Mouse (Mus musculus) forebrain, postnatal 0 days (tissue): ENCODE data around the gene H2afv. TPM values are rescaled to one million over a fixed set of nuclear protein-coding genes. Genes with fewer than 3 reads are reported as not detected.

Source experiments
- ATAC-seq: fragments of 200-750 bp; cut with Nextera tagmentation; 2 replicates; pipeline ENCODE4 v1.8.0; 2017; ENCODE audit warnings: mild to moderate bottlenecking, moderate library complexity
- DNase-seq: peaks from one replicate; pipeline ENCODE4 v3.0.0-alpha.2; 2015
- H3K27ac ChIP-seq: fragments of 300-500 bp; sonication (generic); 2 replicates; pipeline ENCODE4 v1.5.1; 2014; ENCODE audit warnings: low read depth, mild to moderate bottlenecking, antibody characterized with exemption, low read length, moderate library complexity, mixed read lengths
- H3K27me3 ChIP-seq: fragments of 300-500 bp; sonication (generic); 2 replicates; pipeline ENCODE4 v1.6.1; 2014; ENCODE audit warnings: mild to moderate bottlenecking, low read length, mixed read lengths; ENCODE audit not compliant: insufficient read depth
- H3K36me3 ChIP-seq: fragments of 300-500 bp; sonication (generic); 2 replicates; pipeline ENCODE4 v1.6.1; 2014; ENCODE audit warnings: mild to moderate bottlenecking, moderate library complexity; ENCODE audit not compliant: insufficient read depth
- H3K4me1 ChIP-seq: fragments of 300-500 bp; sonication (generic); 2 replicates; pipeline ENCODE4 v1.6.1; 2014; ENCODE audit warnings: antibody characterized with exemption; ENCODE audit not compliant: insufficient read depth
- H3K4me2 ChIP-seq: fragments of 300-500 bp; sonication (generic); 2 replicates; pipeline ENCODE4 v1.6.1; 2014; ENCODE audit warnings: low read depth, mild to moderate bottlenecking, moderate library complexity
- H3K4me3 ChIP-seq: fragments of 300-500 bp; sonication (generic); 2 replicates; pipeline ENCODE4 v1.5.1; 2014; ENCODE audit warnings: low read depth, low read length, mixed read lengths
- H3K9ac ChIP-seq: fragments of 300-500 bp; sonication (generic); 2 replicates; pipeline ENCODE4 v1.6.1; 2014; ENCODE audit warnings: mild to moderate bottlenecking
- H3K9me3 ChIP-seq: fragments of 300-500 bp; sonication (generic); 2 replicates; pipeline ENCODE4 v1.6.1; 2016; ENCODE audit warnings: low read length
- CTCF ChIP-seq: sonication (generic); IDR thresholded peaks from 2 replicates; pipeline ENCODE4 v1.5.1; 2016; ENCODE audit warnings: antibody characterized with exemption, control low read depth, low read depth
- WGBS: fragments of 180-500 bp; shearing (Covaris S2); extraction: QIAGEN DNeasy Blood & Tissue Kit; methylation state at CpG from one replicate; pipeline ENCODE4 v1.1.7; 2014; 5-methylcytosine and 5-hydroxymethylcytosine counted together
- polyA plus RNA-seq: library from polyadenylated mRNA; unstranded; fragments of >200 nt; fragmentation: Nextera tagmentation; extraction: Ambion mirVana; gene quantifications from 2 replicates; pipeline ENCODE4 v1.2.1, GENCODE M21; 2015
- total RNA-seq: library from RNA; depleted of rRNA; stranded (reverse); fragments of >200 nt; gene quantifications from 2 replicates; pipeline ENCODE4 v1.2.3, GENCODE M21; 2014

H2afv gene
- total and polyA plus RNA-seq, 2 experiments from 2014 or later: 55.3 to 185 TPM

DNA sequence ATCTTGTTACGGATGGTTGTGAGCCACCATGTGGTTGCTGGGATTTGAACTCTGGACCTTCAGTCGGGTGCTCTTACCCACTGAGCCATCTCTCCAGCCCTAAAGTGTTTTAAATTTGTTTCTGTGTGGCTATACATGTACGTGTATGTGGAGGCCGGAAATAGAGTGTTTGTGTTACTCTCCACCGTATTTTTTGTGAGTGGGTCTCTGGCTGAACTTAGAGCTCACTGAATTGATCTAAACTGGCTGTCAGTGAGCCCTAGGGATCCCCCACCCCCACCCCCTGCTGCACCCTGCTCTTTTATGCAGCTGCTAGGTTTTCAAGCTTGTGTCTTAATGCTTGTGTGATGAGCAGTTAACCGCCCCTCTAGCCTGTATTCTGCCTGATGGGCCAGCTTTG, 32.6 kb upstream of the H2afv start:
- H3K27me3 ChIP-seq: no peaks in the 10 kb centered on the region
- H3K9me3 ChIP-seq: no peaks in the 10 kb centered on the region
- WGBS: 68% methylated on average over 6 of the region's 6 CpGs
- H3K4me3 ChIP-seq: no peak overlapping the region
- no peak overlapping the region for H3K27ac ChIP-seq
- H3K4me1 ChIP-seq: peaks cover 8% of the 10 kb centered on the region; the same call in 1 of the 2 replicates
- no peak for DNase-seq
- no peak overlapping the region for H3K9ac ChIP-seq
- H3K36me3 ChIP-seq: no peaks in the 10 kb centered on the region
- ATAC-seq: no peak
- TF ChIP-seq CTCF: no peak
- no peak overlapping the region for H3K4me2 ChIP-seq

DNA sequence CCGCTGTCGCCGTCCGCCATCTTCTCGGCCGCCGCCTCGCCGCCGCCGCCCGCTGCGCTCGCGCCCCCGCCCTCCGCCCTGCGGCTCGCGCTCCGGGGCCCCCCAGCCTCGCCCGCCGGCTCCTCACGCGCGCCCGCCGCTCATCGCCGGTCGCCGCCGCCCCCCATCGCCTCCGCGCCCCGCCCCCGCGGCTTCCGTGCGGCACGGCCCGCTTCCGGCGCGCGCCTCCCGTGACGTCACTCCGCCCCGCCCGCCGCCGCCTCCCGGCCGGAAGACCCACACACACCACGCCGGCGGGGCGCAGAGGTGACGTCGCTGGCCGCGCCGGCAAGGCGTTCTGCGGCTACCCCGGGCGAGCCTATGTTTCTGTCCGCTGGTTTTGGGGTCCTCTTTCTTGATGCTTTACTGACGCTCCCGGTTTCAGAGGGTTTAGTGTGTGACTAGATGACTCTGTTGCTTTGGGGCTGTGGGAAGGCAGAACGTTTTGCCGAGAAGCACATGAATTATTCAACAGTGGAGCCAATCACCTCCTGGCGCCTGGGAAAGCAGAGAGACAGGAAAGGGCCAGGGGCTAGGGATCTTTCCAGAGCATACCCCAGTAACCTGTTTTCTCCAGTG, 31.7 kb upstream of the H2afv start, which contains the start of gene Purb:
Gene Purb, minus strand, starts transcription at position 51 of the 618 bp plus-strand sequence.
- no peaks in the 10 kb centered on the region for H3K27me3 ChIP-seq
- peak within 1 kb of the TSS; percentile 88 for H3K9ac ChIP-seq
- H3K4me1 ChIP-seq: peaks cover 11% of the 10 kb centered on the region
- no peak for TF ChIP-seq CTCF
- H3K4me3 ChIP-seq: peak within 1 kb of the TSS; percentile 84
- H3K9me3 ChIP-seq: no peaks in the 10 kb centered on the region
- no peaks in the 10 kb centered on the region for H3K36me3 ChIP-seq
- H3K4me2 ChIP-seq: peak within 1 kb of the TSS; percentile 82
- H3K27ac ChIP-seq: peak within 1 kb of the TSS; percentile 98
- DNase-seq (peak; percentile 96), ATAC-seq (peak; percentile 96)
- WGBS: 6% methylated on average over 42 of the region's 76 CpGs

DNA sequence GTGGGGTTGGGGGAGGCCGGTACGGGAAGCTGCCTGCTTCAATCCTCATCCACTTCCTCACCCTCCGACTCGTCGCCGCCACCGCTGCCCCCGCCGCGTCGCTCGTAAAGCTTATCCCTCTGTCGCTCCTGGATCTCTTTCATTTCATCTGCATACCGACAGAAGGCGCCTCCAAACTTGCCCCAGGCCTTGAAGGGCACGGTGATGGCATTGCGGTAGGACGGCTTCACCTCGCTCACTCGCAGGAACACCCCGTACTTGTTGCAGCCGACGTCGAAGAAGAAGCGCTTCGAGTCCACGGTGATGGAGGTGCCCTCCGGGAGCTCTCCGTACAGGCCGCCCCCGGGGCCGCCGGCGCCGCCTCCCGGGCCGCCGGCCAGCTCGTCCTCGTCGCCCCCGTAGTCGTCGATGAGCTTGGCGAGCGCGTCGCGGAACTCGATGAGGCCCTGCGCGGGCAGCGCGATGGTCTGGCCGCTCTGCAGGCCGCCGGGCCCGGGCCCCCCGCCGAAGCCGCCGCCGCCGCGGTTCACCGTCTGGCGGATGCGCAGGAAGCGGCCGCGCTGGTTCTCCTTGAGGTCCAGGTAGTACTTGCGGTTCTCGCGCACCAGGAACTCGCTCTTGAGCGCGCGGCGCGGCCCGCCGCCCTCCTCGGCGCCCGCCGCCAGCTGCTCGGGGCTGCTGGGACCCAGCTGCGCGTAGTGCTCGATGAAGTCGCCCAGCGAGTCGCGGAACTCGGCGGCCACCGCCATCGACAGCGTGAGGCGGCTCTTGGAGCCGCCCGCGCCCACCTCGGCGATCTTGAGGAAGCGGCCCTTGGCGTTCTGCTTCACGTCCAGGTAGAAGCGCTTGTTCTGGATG, 30.9 kb upstream of the H2afv start:
- Histone ChIP-seq H3K4me2 (peak overlapping the region; percentile 82), H3K4me3 (peak overlapping the region; percentile 84), H3K9me3 (no peaks in the 10 kb centered on the region), H3K27ac (peak overlapping the region; percentile 98), H3K4me1 (peaks cover 20% of the 10 kb centered on the region), H3K36me3 (no peaks in the 10 kb centered on the region), H3K27me3 (no peaks in the 10 kb centered on the region), H3K9ac (peak overlapping the region; percentile 88)
- DNase-seq: peak; percentile 58
- no peak for TF ChIP-seq CTCF
- ATAC-seq: peak; percentile 19
- WGBS: under 1% methylated on average over 93 of the region's 109 CpGs

DNA sequence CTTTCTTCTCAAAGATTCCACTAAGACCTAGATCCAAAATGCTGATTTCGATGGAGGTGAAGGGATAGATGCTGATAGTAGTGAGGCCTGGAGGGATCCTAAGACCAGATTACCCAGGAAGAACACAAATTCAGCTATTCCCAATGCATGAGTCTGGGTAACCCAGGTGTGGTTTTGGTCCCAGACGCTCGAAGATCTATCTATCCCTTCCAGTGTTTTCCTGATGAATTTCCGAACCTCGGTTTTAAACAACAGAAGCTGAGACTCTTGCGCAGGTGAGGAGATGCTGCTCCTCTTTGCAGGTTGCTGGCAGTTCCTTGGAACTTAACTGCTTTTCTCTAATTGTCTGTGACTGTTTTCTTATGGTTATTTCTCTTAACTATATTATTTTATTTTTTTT, 30.1 kb upstream of the H2afv start:
- DNase-seq (no peak), ATAC-seq (no peak)
- Histone ChIP-seq H3K4me3 (peak overlapping the region; percentile 84), H3K9ac (peak overlapping the region; percentile 88), H3K36me3 (no peaks in the 10 kb centered on the region), H3K4me2 (peak overlapping the region; percentile 82), H3K27me3 (no peaks in the 10 kb centered on the region), H3K9me3 (no peaks in the 10 kb centered on the region), H3K4me1 (peaks cover 22% of the 10 kb centered on the region), H3K27ac (peak overlapping the region; percentile 98)
- no peak for TF ChIP-seq CTCF
- 35% methylated on average over 6 of the region's 6 CpGs for WGBS

DNA sequence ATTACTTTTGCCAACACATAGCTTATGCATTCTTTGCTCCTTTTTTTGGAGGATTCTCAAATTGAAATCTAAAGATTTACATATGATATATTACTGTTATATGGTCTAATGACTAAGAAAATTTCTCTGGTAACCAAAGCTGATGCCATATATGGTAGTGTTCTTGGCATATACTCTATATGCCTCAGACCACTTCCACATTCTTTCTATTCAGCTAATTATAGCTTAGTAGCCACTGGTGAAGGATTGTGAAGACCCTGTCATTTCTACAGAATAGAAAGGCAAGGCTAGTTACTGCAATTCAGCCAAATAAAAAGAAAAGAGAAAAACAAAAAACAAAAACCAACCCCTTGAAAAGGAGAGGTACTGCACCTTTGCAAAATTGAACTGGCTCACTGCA, 27.8 kb upstream of the H2afv start:
- no peak for TF ChIP-seq CTCF
- Histone ChIP-seq H3K9ac (peak overlapping the region; percentile 23), H3K27ac (no peak overlapping the region), H3K9me3 (no peaks in the 10 kb centered on the region), H3K36me3 (peaks cover 8% of the 10 kb centered on the region), H3K4me1 (peaks cover 28% of the 10 kb centered on the region), H3K27me3 (no peaks in the 10 kb centered on the region), H3K4me3 (peak overlapping the region; percentile 84), H3K4me2 (peak overlapping the region; percentile 82)
- DNase-seq (no peak), ATAC-seq (no peak)

DNA sequence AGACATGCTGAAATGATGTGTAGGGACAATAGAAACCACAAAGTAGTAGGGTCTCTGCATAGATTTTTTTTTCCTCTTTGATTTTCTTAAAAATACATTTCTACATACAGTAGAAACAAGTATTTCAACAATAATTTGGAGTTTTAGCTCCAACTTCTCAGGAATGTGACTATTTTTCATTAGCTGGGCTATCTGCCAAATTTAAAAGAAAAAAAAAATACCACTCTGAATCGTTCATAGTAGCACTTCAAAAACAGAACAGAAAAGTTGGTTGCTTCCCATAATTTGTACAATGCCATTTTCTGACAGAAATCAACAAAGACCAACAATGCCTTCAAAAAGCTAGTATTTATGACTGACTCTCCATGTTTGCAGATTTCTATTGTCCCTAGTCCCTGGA, 27.2 kb upstream of the H2afv start:
- WGBS: 0% methylated on average over 1 of the region's 1 CpGs
- DNase-seq: no peak
- Histone ChIP-seq H3K27ac (no peak overlapping the region), H3K9me3 (no peaks in the 10 kb centered on the region), H3K36me3 (peaks cover 13% of the 10 kb centered on the region), H3K4me3 (peak overlapping the region; percentile 84), H3K4me2 (peak overlapping the region; percentile 82), H3K4me1 (peaks cover 28% of the 10 kb centered on the region), H3K9ac (peak overlapping the region; percentile 23), H3K27me3 (no peaks in the 10 kb centered on the region)
- no peak for ATAC-seq
- no peak for TF ChIP-seq CTCF

DNA sequence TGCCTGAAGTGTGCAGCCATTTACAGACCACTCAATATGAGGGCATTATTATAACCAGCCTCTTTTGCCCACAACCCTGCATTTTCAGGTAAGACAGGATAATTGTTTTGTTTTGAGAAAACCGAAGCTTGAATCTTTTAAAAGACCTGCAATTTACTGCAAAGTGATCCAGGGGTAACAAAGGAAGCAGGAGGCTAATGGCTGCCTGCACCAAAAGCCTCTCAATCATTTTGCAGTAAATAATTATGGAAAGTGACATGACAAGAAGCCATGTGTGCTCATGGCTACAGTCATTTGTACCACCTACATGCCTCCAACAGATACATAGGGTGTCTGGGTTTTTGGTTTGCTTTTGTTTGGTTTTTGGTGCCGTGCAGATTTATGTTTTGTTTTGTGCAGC, 26.8 kb upstream of the H2afv start:
- H3K9ac ChIP-seq: peak overlapping the region; percentile 23
- ATAC-seq (no peak), DNase-seq (no peak)
- H3K9me3 ChIP-seq: no peaks in the 10 kb centered on the region
- H3K4me2 ChIP-seq: peak overlapping the region; percentile 82
- peaks cover 18% of the 10 kb centered on the region for H3K36me3 ChIP-seq
- peaks cover 28% of the 10 kb centered on the region for H3K4me1 ChIP-seq
- no peak overlapping the region for H3K27ac ChIP-seq
- no peak for TF ChIP-seq CTCF
- peak overlapping the region; percentile 84 for H3K4me3 ChIP-seq
- WGBS: 31% methylated on average over 2 of the region's 2 CpGs
- H3K27me3 ChIP-seq: no peaks in the 10 kb centered on the region
